Mouse (Mus musculus) megakaryocyte, embryonic 14.5 days (primary cell): ENCODE results near the gene Gm20388. TPM values are rescaled to one million over a fixed set of nuclear protein-coding genes. Genes with fewer than 3 reads are reported as not detected.

Experiments used
- H3K27me3 ChIP-seq: replicated peaks from 2 replicates; pipeline ENCODE3; 2012; ENCODE audit warnings: inconsistent platforms
- H3K36me3 ChIP-seq: replicated peaks from 2 replicates; pipeline ENCODE3; 2012; ENCODE audit warnings: low read length, inconsistent platforms, mixed read lengths
- H3K4me1 ChIP-seq: 2 replicates; pipeline ENCODE4 v1.6.1; 2012; ENCODE audit warnings: inconsistent platforms
- H3K4me3 ChIP-seq: replicated peaks from 2 replicates; pipeline ENCODE3; 2012; ENCODE audit warnings: moderate library complexity, mild to moderate bottlenecking, inconsistent platforms
- H3K9me3 ChIP-seq: 2 replicates; pipeline ENCODE4 v1.6.1; 2012; ENCODE audit warnings: inconsistent platforms
- FLI1 ChIP-seq: IDR thresholded peaks from 2 replicates; pipeline ENCODE4 v1.6.1; 2012; ENCODE audit warnings: low read length, inconsistent platforms, mixed read lengths
- GATA1 ChIP-seq: IDR thresholded peaks from 3 replicates; pipeline ENCODE4 v1.6.1; 2012; ENCODE audit warnings: mixed read lengths, low read length, inconsistent platforms, borderline replicate concordance
- polyA plus RNA-seq: library from polyadenylated mRNA; stranded (reverse); fragments of >175 nt; gene quantifications from 2 replicates; pipeline ENCODE4 v1.2.3, GENCODE M21; 2012; ENCODE audit warnings: low replicate concordance; ENCODE audit not compliant: insufficient read depth

The Gm20388 gene
- polyA plus RNA-seq, 1 experiment: 111 TPM

DNA sequence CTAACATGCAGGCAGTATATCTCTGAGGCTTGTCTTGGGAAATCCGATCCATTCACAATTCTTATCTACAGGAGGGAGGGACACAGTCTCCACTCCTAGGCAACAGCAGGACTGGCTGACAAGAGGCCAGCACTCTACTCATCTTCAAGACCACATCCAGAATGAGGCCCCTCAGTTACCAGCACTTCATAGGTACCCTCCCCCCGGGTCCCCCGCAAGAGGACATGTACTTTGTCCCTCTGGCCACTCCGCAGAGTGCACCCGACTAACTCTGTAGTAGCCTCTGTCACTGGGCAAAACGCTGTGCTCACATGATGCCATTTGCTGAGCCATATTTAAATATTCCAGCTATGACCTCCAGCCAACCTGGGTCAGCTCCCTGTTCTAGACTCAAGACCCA, 1887.8 kb downstream of the Gm20388 start:
- H3K4me1 ChIP-seq: peaks cover 8% of the 10 kb centered on the region
- H3K9me3 ChIP-seq: no peaks in the 10 kb centered on the region
- peaks cover 87% of the 10 kb centered on the region for H3K36me3 ChIP-seq
- no peak overlapping the region for H3K4me3 ChIP-seq
- TF ChIP-seq GATA1: no peak
- no peak for TF ChIP-seq FLI1
- H3K27me3 ChIP-seq: no peaks in the 10 kb centered on the region

DNA sequence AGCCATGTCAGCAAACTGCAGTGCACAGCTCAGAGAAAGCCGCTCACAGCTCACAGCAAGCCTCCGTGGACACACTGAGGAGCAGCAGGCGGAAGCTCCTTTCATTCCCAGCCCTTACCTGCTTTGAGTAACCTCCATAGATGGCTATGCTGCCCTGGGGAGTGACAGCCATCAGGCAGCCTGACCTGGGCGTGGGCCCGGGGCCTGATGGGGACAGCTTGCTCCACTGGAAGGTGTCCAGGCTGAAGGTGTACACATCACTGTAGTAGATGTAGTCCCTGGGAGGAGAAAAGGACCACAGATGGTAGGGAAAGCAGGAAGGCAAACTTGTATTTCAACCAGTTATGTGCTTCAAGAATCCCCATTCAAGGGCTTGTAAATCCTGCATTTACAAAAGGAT, 1894.2 kb downstream of the Gm20388 start:
- Histone ChIP-seq H3K36me3 (peaks cover 81% of the 10 kb centered on the region), H3K9me3 (no peaks in the 10 kb centered on the region), H3K4me1 (peaks cover 4% of the 10 kb centered on the region; the same call in 1 of the 2 replicates), H3K4me3 (no peak overlapping the region), H3K27me3 (no peaks in the 10 kb centered on the region)
- TF ChIP-seq FLI1: no peak
- no peak for TF ChIP-seq GATA1

DNA sequence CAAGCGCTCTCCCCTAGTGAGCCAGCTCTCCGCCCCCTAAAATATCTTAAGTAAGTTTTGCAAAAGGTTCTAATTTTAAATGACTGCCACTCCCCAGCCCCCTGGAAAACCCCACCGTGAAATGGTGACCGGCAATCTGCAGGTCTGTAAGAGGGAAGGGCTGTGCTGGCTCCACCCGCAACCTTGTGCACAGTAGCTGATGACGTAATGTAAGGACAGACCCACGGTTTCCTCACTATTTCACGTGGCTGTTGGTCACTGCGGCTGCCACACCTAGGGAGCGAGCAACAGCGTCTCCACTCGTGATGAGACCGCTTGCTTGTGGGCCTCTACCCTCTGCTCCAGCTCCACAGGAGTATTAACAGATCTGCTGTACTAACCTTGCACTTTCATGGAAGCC, 1895.5 kb downstream of the Gm20388 start:
- H3K27me3 ChIP-seq: no peaks in the 10 kb centered on the region
- peaks cover 81% of the 10 kb centered on the region for H3K36me3 ChIP-seq
- peaks cover 4% of the 10 kb centered on the region; the same call in 1 of the 2 replicates for H3K4me1 ChIP-seq
- H3K4me3 ChIP-seq: no peak overlapping the region
- H3K9me3 ChIP-seq: no peaks in the 10 kb centered on the region
- TF ChIP-seq FLI1 (no peak), GATA1 (no peak)

DNA sequence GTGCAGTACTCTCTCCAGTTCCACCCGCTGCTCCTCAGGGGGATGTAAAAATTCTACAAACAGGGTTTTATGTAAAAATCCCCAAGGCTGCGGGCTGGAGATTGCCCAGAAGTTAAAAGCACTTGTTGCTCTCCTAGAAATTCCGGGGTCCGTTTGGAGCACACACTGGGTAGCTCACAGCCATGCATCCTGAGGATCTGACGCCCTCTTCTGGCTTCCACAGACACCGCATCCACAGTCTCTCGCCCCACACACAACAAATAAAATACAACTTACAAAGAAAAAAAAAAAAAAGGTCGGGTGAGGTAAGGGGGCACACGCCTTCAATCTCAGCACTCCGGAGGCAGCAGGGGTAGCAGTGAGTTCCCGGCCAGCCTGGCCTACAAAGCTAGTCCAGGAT, 1897.4 kb downstream of the Gm20388 start:
- Histone ChIP-seq H3K9me3 (no peaks in the 10 kb centered on the region), H3K4me1 (peaks cover 10% of the 10 kb centered on the region; the same call in 1 of the 2 replicates), H3K27me3 (no peaks in the 10 kb centered on the region), H3K36me3 (peaks cover 84% of the 10 kb centered on the region), H3K4me3 (no peak overlapping the region)
- no peak for TF ChIP-seq GATA1
- no peak for TF ChIP-seq FLI1

DNA sequence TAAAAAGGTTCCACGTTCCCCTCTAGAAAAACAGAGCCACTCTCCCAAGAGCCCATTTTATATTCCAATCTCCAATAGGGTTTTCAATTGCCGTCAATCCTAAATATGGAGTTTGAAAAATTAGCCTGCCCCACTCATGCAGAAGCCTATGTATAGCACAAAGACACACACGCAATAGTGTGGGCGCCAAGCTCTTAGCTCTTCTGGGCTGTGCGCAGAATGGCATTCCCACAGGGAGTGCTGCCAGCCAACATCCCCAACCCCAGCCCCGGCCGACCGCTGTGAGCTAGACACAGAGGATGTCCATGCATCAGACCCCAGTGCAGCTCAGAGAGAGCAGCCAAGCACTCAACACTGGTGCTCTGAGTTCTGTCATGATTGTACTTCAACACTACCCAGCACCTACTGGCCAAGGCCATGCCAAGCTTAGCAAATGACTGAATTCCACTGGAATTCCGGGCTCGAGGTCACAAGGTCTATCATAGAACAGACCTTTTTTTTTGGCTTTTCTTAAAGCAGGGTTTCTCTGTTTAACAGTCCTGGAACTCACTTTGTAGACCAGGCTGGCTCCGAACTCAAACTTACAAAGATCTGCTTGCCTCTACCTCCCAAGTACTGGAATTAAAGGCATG, 1899.0 kb downstream of the Gm20388 start:
- no peaks in the 10 kb centered on the region for H3K9me3 ChIP-seq
- H3K4me1 ChIP-seq: peaks cover 10% of the 10 kb centered on the region; the same call in 1 of the 2 replicates
- H3K27me3 ChIP-seq: no peaks in the 10 kb centered on the region
- TF ChIP-seq FLI1 (no peak), GATA1 (no peak)
- peaks cover 84% of the 10 kb centered on the region for H3K36me3 ChIP-seq
- no peak overlapping the region for H3K4me3 ChIP-seq

DNA sequence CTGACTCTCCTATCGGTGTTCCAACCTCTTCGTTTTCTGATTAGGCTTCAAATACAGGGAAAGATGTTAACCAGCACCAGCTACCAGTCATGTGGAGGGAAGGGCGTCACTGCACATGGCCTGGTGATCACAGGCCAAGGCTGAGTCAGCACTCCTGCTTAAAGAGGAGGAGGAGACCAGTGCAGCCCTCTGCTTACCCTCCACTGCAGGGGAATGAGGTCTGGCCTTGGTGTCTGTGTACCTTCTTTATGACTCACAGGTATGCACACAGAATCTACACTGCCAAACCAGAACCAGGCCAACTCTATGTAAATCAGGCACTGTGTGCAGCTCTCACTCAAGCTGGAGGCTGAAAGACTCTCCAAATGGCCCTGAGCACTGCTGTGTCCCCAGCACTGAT, 1900.9 kb downstream of the Gm20388 start:
- Histone ChIP-seq H3K36me3 (peaks cover 83% of the 10 kb centered on the region), H3K27me3 (no peaks in the 10 kb centered on the region), H3K4me1 (peaks cover 10% of the 10 kb centered on the region; the same call in 1 of the 2 replicates), H3K9me3 (no peaks in the 10 kb centered on the region), H3K4me3 (no peak overlapping the region)
- TF ChIP-seq FLI1 (no peak), GATA1 (no peak)

DNA sequence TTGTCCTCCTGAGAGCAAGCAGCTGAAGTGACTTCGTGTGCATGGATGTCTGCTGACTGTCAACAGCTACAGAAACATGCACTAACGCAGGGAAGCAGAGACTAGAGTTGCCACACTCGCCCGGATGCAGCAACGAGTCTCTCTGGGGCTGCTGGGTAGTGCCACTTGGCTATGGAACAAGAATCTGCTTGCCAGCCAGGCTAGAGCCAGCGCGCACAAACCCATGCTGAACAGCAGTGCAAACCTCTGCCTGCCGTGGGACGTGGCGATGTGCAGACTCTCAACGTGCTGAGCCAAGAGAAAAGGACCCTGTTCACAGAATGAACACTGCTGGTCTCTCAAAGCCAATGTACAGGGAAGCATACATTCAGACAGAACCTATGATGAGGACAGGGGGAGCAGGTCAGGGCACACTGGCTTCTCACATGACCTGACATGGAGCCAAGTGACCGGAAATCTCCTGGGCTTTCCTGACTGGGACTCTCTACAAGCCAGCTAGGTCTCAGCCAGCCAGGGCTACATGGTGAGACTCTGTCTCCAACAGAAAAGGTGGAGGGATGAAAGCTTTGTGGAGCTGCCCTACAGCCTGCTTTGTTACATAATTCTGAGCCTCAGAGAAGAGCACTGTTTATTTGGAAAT, 1901.4 kb downstream of the Gm20388 start:
- peaks cover 80% of the 10 kb centered on the region for H3K36me3 ChIP-seq
- H3K9me3 ChIP-seq: no peaks in the 10 kb centered on the region
- no peak overlapping the region for H3K4me3 ChIP-seq
- no peaks in the 10 kb centered on the region for H3K27me3 ChIP-seq
- no peak for TF ChIP-seq GATA1
- TF ChIP-seq FLI1: no peak
- peaks cover 10% of the 10 kb centered on the region; the same call in 1 of the 2 replicates for H3K4me1 ChIP-seq

DNA sequence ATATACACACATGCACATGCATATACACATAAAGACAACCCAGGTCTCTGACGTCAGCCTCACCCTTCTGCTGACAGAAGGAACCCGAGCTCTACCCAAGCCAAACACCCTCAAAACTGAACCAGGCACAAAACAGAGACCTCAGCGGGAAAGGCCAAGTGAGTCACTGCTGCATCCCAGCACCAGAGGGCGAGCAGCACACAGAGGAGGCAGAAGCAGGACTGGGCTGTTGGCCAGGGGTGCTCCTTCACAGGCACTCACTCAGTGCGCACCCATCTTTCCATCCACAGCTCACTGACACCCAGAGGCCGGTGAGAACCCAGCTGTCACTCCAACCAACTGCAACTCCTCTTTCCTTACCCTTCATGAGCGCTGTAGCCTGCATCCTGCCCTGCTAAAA, 1907.6 kb downstream of the Gm20388 start:
- peaks cover 8% of the 10 kb centered on the region; the same call in 1 of the 2 replicates for H3K4me1 ChIP-seq
- no peak overlapping the region for H3K4me3 ChIP-seq
- TF ChIP-seq GATA1 (no peak), FLI1 (no peak)
- peaks cover 66% of the 10 kb centered on the region for H3K36me3 ChIP-seq
- no peaks in the 10 kb centered on the region for H3K9me3 ChIP-seq
- H3K27me3 ChIP-seq: no peaks in the 10 kb centered on the region

DNA sequence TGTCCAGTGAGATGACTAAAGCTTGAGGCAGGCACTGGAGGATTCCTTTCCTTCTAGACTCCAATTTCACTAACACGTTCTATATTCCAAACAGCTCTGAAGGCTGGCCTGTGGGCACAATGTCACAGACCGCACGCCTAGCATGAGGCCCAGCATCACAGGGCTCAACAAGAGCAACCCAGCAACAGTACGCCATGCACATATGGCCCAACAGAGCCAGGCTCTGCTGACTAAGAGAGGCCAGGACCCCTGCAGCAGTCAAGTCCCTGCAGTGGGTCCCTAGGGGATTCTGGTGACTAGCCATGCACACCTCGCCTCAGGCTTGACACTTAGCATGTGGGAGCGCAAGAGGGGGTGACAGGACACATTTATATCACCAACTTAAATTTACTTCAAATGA, 1910.2 kb downstream of the Gm20388 start:
- H3K36me3 ChIP-seq: peaks cover 42% of the 10 kb centered on the region

DNA sequence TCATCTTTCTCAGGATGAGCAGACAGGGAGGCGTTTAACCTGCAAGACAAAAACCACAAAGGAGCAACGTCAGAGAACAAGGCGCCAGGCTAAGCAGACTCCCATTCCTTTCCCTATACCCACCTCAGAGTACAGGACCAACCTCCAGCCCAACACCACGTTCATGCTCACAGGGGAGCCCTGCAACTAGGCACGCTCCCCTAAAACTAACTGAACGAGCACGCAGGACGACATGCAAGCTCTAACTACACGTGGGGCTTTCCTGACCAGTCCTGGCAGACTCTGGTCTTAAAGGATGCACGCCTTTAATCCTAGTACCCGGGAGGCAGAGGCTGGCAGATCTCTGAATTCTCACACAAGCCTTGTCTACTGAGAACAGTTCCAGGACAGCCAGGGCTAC, 1910.7 kb downstream of the Gm20388 start:
- peaks cover 8% of the 10 kb centered on the region; the same call in 1 of the 2 replicates for H3K4me1 ChIP-seq
- peaks cover 37% of the 10 kb centered on the region for H3K36me3 ChIP-seq
- no peaks in the 10 kb centered on the region for H3K27me3 ChIP-seq
- H3K9me3 ChIP-seq: no peaks in the 10 kb centered on the region
- no peak overlapping the region for H3K4me3 ChIP-seq
- no peak for TF ChIP-seq GATA1
- TF ChIP-seq FLI1: no peak

More for the DNA sequence above, 1910.2 kb downstream of the Gm20388 start:
- Histone ChIP-seq H3K9me3 (no peaks in the 10 kb centered on the region), H3K27me3 (no peaks in the 10 kb centered on the region), H3K4me1 (peaks cover 8% of the 10 kb centered on the region; the same call in 1 of the 2 replicates), H3K4me3 (no peak overlapping the region)
- TF ChIP-seq FLI1: no peak
- no peak for TF ChIP-seq GATA1
